Mouse (Mus musculus) brain, embryonic 18.5 days (tissue): Measurements from ENCODE around the gene Vkorc1.
"Not testable (repeated sequence)": the region's sequence is repeated elsewhere in the genome, so short reads cannot be mapped to it uniquely, and the experiment has no call there.

Experiments
- DNase-seq: peaks from one replicate; pipeline ENCODE4 v3.0.0-alpha.2; 2012; ENCODE audit warnings: low read depth, low spot score

Gene Vkorc1

DNA sequence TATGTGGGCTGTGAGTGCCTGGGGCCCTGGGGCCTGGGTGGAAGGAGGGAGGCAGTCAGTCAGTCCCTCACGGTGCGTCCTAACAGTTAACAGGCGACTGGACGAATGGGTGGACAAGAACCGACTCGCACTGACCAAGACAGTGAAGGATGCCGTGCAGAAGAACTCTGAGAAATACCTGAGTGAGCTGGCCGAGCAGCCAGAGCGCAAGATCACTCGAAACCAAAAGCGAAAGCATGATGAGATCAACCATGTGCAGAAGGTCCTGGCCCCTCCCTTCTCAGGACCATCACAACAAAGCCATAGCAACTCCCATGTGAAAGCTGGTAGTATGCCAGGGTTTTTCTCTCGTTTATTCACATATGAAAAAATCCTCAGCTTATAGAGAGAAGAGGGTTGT lies 19.9 kb upstream of the Vkorc1 start:
- DNase-seq = no peak

DNA sequence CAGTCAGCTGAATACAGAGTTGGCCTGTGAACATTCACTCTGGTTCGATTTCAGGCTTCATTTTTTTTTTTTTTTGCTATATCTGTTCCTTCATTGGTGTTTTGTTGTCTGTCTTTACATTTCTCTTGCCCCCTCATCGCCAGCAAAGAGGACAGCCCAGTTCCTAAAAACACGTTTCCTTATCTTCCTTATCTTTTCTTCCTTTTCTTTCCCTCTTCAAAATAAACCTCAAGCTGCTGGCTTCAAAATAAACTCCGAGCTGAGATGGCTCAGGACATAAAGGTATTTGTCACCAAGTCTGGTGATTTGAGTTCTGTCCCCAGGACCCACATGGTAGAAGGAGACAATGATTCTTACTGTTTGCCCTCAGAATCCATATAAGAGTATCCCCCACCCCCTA lies 17.5 kb upstream of the Vkorc1 start:
- DNase-seq = no peak

DNA sequence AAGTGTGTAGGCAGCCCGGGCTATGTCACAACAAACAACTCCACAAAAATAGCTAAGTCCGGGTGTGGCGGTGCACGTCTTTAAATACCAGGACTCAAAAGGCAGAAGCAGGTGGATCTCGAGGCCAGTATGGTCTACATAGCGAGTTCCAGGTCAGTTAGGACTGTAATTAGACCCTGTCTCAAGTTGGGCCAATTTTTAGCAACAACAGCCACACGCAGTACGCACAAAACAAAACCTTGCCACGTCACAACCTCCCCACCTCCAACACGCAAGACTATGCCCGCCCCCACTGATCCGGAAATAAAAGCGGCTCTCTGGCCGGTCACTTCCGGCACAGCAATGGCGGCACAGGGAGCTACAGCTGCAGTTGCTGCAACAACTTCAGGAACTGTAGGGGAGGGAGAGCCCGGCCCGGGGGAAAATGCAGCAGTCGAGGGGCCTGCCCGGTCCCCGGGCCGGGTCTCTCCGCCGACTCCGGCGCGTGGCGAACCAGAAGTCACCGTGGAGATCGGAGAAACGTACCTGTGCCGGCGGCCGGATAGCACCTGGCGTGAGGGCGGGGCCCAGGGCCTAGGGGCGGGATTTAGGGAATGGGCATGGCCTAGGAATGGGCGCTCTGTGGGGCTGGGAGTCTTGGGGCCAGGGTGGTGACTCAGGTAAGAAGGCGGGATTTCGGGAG lies 16.9 kb upstream of the Vkorc1 start, which contains the start of gene Kat8:
Kat8 (plus strand) TSS at position 327 of the 682 bp plus-strand sequence.
- DNase-seq = peak; percentile 83

DNA sequence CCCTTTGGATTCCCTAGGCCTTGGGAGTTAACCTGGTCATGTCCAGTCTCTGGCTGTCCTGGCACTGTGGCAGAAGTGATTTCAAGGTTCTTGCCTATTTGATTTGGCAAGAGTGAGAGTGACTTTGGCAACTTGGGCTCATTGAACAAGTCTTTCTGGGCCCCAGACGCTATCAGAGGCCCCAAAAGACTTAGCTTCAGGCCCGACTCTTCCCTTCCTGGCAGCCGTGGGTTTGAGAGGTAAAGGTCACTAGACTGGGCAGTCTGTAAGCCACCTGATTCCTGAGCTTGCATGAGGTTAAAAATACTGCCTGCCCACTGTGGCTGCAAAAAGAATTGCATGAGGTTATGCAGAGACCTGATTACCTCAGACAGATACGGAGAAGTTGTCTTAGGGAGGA lies 13.2 kb upstream of the Vkorc1 start:
- no peak for DNase-seq

DNA sequence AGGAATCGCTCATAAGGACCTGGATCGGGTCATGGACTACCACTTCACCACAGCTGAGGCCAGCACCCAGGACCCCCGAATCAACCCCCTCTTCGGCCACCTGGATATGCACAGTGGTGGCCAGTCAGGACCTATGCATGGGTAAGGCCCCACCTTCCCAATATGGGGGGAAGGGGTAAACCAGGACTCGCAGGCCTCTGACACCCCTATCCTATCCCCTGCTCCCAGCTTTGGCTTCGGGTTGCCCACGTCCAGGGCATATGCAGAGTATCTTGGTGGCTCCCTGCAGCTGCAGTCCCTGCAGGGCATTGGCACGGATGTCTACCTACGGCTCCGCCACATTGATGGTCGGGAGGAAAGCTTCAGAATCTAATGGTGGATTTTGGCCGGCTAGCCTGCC lies 12.5 kb upstream of the Vkorc1 start:
- DNase-seq = no peak

DNA sequence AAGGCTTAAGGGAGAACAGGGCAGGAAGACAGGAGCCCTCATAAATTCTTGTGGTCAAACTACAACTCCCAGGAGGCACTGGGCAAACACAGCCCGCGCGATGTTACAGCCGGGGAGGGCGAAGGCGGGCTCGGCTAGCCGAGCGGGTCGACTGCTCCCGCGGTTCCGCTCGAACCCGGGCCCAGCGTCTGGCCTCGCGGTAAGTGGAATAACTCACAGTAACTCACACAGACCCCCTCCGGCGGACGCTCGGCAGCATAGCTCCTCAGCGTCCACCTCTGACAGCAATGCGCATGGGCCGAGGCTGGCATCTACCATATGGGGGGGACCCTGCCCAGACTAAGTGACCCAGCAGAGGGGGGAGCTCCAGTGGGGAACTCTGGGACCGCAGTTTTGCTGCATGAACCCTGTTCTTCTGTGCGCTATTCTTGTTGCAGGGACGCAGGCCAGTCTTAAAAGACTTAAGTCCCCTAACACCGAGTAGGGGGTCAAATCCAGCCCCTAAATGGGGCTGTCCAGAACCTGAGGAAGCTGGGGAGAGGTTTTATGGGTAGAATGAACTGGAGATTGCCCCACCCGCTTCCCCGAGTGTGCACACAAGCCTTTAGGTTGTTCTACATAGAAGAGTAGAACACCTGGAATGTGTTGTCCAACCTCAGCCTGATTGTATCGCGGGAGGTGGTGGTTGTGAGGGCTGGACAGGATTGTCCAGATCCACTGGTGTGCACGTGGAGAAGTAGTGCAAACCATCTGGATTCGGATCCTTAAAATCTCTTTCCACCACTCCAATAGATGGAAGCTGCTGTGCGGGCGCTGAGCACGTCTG lies 8.8 kb upstream of the Vkorc1 start, which contains the start of gene Bckdk:
Bckdk (plus strand) TSS at position 112 of the 826 bp plus-strand sequence.
- peak; percentile 56 for DNase-seq

DNA sequence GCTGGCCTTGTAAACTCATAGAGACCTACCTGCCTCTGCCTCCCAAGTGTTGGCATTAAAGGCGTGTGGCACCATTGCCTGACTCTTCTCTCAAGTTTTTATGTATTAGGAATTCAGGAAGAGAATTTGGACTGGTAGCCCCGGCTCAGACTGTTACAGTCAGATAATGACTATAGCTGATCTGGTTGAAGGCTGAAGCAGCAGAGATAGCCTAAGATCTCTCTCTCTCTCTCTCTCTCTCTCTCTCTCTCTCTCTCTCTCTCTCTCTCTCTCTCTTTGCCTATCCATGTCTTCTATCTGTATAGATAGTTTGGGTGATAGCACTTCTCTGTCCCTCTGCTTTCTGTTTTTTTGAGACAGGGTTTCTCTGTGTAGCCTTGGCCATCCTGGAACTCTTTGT lies 6.4 kb upstream of the Vkorc1 start:
- no peak for DNase-seq

DNA sequence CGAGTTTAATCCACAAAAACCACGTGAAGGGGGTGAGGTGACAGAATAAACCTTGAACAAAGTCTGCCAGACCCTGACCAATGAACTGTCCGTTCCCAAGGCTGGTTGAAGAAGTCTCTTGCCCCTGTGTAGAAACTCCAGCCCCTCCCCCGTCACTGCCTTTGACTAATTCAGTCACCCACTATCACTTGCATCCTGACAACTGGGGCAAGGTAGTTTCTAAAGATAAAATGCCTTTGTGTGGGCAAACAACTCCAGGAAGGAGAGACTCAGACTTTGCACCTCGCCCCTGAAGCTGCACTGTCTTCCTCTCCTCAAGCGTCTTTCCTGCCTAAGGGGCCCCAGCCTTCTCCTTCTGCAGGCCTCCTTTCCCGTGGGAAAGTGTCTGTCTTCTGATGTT lies 4.6 kb upstream of the Vkorc1 start:
- no peak for DNase-seq

DNA sequence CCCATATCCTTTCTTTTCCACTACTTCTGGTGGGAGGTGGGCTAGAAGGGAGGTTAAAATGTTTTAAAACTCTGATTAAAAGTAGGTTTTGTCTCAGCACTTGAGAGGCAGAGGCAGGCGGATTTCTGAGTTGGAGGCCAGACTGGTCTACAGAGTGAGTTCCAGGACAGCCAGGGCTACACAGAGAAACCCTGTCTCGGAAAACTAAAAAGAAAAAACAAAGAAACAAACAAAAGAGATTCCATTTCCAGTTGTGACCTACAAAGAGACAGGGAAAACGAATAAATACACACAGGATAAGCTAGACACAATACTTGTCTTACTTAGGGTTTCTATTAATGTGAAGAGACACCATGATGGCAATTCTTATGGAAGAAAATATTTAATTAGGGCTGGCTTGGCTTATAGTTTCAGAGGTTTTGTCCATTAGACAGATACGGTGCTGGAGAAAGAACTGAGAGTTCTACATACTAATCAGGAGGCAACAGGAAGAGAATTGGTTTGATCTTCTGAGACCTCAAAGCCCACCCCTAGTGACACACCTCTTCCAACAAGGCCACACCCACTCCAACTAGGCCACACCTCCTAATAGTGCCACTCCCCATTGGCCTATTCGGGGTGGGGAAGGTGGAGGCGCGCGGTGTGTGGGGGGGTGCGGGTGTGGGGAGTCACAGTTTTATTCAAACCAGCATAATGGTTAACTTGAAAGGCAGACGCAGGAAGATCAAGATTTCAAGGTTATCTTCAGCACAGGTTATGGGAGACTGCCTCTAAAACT lies 3.0 kb upstream of the Vkorc1 start:
- DNase-seq = no peak

DNA sequence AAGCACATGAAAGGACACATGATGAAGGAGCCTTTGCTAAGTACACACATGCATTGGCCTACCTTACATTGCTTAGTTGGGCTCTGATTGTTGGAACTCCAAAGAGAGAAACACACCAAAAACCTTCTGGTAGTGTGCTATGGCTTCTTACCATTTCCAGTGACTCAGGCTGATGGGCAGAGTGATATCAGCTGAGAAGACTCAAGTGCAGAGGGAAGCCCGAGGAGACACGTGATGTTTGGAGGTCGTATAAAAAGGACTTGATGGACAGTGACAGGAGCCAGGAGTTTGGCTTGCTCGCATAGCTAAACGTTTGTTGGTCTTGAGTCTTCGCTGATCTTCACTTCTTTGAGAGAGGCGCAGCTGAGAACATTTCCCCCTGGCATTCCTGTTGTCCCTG lies 2.1 kb upstream of the Vkorc1 start:
- DNase-seq = no peak

DNA sequence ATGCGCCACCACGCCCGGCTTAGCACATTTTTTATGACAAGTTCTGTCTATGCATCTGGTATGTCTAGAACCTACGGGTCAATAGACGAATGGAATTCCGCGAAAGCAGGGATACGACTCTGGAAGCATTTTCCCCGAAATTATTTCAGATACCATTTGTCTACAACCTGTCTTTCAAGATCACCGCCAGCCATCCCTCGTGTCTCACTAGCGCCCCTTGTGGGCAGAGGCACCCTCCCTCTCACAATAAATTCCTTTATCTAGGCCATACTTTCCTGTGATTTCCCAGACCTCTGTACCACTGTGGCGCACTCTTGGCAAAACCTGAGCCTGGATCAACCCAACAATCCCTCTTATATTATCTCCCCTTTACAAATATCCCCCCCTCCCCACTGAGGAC lies 967 bp upstream of the Vkorc1 start:
- no peak for DNase-seq

DNA sequence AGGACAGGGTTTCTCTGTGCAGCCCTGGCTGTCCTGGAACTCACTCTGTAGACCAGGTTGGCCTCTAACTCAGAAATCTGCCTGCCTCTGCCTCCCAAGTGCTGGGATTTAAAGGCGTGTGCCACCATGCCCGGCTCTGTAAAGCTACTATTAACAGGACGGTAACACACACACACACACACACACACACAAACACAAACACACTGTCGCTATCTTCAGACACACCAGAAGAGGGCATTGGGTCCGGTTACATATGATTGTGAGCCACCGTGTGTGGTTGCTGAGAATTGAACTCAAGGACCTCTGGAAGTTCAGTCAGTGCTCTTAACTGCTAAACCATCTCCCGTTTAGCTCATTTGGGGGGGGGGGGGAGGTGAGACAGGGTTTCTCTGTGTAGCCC lies 474 bp upstream of the Vkorc1 start:
- DNase-seq = not testable (repeated sequence)

DNA sequence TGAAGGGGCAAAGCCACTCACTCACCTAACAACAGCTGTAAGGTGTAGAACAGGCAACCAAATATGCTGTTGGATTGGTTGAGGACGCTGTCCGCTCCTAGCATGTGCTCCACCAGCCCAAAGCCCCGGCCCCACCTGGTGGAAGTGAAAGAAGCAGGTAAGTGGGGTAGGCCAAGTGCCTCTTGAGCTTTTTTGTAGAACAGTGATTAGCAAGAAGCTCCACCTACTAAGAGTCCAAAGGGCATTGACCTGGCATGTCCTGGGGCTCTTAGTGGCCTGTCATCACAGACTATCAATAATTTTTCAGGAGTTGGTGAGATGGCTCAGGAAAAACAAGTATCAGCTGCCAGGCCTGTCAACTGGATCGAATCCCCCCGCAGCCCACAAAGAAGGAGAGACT lies 937 bp downstream of the Vkorc1 start:
- DNase-seq = no peak

DNA sequence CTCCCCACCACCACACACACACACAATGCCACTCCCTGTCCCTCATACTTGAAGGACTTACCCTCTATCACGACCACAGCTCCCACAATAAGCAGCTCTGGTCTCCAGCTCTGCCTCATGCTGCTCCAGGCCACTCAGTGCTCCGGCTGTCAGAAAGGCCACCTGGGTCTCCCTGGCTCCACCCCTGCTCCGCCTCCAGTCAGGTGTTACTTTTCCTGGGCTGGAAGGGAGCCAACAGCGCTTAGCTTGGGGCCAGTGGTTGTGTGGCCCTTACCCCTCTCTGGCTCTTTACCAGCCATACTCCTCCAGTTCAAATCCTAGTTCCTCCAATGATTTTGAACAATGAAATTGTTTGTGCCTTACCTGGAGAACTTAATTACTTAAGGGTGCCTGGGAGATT lies 4.6 kb downstream of the Vkorc1 start, which contains the start of gene Prss53:
Prss53 (minus strand) TSS at position 173 of the 400 bp plus-strand sequence.
- no peak for DNase-seq

DNA sequence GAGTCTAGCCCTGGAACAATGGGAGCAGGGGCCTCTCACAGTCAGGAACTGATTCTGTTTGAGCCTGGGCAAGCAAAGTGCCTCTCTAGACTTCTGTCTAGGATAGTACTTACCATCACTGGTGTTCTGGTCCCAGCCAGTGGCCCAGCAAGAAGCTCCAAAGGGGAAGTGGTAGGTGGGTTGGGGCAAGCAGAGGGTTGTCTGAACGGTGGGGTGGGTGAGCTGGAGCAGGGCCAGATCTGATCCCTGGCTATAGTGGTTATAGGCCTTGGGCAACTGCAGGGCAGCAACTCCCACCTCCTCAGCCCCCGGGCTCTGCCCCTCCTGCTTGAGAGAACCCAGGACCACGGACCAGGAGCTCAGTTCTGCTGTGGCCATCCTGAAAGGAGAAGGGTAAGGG lies 6.6 kb downstream of the Vkorc1 start:
- no peak for DNase-seq

DNA sequence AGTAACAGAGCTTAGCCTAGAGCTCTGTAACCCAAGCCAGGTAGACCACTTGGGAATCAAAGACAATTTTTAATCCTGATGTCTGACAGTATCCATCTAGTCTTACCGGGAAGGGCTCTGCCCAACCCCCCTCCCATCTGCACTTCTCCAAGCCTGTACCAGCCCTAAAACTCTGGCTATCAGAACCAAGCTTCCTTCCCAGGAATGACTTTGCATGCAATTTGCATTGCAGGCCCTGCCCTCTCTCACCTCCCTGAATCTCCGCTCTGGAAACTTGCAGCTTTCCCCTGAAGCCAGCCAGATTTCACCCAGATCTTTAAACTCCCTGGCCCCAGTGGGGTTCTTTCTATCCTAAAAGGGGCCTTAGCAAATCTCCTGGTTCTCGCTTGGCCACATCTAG lies 7.6 kb downstream of the Vkorc1 start:
- DNase-seq = no peak

DNA sequence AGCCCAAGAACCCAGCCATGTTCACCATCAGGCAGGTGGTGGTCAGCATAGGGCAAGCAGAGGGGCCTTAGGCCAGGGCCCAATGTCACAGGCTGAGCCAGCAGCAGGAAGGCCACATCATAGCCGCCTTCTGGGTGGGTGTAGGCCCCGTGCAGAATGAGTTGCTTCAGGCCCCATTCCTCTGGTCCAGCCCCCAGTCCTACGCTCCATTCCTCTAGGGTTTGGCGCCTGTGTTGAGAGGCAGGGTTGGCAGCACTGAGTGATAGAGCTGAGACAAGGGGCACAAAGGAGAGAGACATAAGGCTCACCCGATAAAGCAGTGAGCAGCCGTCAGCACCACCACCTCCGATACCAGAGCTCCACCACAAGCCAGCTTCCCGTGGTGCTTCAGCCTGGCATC lies 8.2 kb downstream of the Vkorc1 start:
- DNase-seq = no peak

DNA sequence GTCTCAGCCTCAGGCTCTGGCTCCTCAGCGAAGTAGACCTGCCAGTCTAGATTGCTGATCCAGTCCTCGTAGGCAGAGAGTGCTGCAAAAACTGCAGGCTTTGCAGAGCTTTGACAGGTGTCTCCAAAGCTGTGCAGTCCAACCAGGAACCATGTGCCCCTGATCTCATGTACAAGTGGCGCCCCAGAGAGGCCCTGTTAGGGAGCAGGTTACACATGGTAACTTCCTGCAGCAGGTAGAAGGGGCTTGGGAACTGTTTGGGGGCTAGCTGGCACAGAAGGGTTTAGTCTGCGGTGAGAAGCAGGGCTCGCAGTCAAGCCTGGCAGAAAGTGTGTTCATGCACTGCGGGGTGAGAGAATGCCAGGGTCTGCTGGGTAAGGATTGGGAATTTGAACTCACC lies 8.9 kb downstream of the Vkorc1 start:
- no peak for DNase-seq

DNA sequence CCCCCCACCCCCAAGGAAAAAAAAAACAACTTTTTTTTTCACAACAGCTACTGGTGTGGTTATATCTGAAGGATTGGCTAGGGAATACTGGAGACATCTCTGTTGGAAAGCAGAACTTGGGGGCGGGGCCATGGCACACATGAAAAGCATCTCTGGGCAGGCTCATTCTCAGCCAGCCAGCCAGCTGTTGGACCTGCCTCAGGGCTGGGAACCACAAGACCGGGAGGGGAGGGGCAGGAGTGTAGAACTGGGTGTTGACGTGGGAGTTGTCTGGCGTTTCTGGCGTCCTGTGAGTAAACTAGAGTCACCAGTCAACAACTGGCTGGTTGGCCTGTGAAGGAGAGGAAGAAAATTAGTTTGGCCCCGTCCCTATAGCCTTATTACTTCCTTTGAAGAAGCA lies 9.5 kb downstream of the Vkorc1 start:
- DNase-seq = no peak

DNA sequence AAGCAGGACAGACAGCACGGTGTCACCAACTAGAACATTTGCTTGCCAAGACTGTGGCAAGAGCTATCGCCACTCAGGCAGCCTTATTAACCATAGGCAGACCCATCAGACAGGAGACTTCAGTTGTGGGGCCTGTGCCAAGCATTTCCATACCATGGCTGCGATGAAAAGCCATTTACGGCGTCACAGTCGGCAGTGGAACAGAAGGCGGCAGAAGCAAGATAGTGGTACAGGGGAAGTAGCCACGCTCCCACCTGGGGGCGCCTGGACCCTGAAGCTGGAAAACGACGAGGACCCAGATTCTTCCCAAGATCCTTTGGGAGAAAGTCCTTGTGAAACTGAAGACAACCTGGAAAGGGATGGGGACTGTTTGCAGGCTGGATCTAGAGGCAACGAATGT lies 15.0 kb downstream of the Vkorc1 start:
- DNase-seq = no peak

DNA sequence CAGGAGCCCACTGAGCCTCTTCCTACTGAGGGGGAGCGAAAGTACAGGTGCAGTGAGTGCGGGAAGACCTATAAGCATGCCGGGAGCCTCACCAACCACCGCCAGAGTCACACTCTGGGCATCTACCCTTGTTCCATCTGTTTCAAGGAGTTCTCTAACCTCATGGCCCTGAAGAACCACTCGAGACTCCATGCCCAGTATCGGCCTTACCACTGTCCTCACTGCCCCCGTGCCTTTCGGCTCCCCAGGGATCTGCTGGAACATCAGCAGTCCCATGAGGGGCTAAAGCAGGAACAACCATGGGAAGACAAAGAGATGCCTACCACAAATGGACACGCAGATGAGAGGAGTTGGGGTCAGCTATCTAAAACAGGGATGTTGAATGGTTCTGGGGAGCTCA lies 16.1 kb downstream of the Vkorc1 start:
- DNase-seq = no peak
